Mouse (Mus musculus): ENCODE measurements at regions not wholly inside any gene's neighbourhood (a gene's known extent, or its start where the extent isn't known, plus 50 kb on each side); places are given as distances from the start of the nearest gene placed in this dataset.

GRCm38 (mm10) chr14:24793375-24794285, 306.7 kb downstream of the Rps24 start:
- TF ChIP-seq GATA4 (IDR thresholded peaks at IDR 0.05; ENCODE audit: insufficient replicate concordance, low read length), result no peak

- TF ChIP-seq GATA4 (IDR thresholded peaks at IDR 0.05; ENCODE audit: insufficient replicate concordance, low read length), result no peak
These were observed 307.5 kb downstream of the Rps24 start for GRCm38 (mm10) chr14:24794359-24794845.

GRCm38 (mm10) chr14:24797494-24797893, 310.6 kb downstream of the Rps24 start:
- TF ChIP-seq GATA4 (IDR thresholded peaks at IDR 0.05; ENCODE audit: insufficient replicate concordance, low read length), result no peak

- TF ChIP-seq GATA4 (IDR thresholded peaks at IDR 0.05; ENCODE audit: insufficient replicate concordance, low read length), result no peak
These were observed 311.1 kb downstream of the Rps24 start for GRCm38 (mm10) chr14:24798066-24798465.

- TF ChIP-seq GATA4 (IDR thresholded peaks at IDR 0.05; ENCODE audit: insufficient replicate concordance, low read length), result no peak
These were observed 316.2 kb downstream of the Rps24 start for GRCm38 (mm10) chr14:24803001-24803655.

GRCm38 (mm10) chr14:24807061-24807460, 320.1 kb downstream of the Rps24 start:
- no peak for TF ChIP-seq GATA4 (IDR thresholded peaks at IDR 0.05; ENCODE audit: insufficient replicate concordance, low read length)

- TF ChIP-seq GATA4 (IDR thresholded peaks at IDR 0.05; ENCODE audit: insufficient replicate concordance, low read length), result no peak
These were observed 336.1 kb downstream of the Rps24 start for GRCm38 (mm10) chr14:24822876-24823567.

- TF ChIP-seq GATA4 (IDR thresholded peaks at IDR 0.05; ENCODE audit: insufficient replicate concordance, low read length), result no peak
These were observed 337.4 kb downstream of the Rps24 start for GRCm38 (mm10) chr14:24824351-24824750.

- TF ChIP-seq GATA4 (IDR thresholded peaks at IDR 0.05; ENCODE audit: insufficient replicate concordance, low read length), result no peak
These were observed 338.9 kb downstream of the Rps24 start for GRCm38 (mm10) chr14:24825722-24826386.

GRCm38 (mm10) chr14:24826471-24827337, 339.8 kb downstream of the Rps24 start:
- TF ChIP-seq GATA4 (IDR thresholded peaks at IDR 0.05; ENCODE audit: insufficient replicate concordance, low read length), result no peak

GRCm38 (mm10) chr14:24827381-24828031, 340.6 kb downstream of the Rps24 start:
- TF ChIP-seq GATA4 (IDR thresholded peaks at IDR 0.05; ENCODE audit: insufficient replicate concordance, low read length), result no peak

GRCm38 (mm10) chr14:24829001-24829400, 342.1 kb downstream of the Rps24 start:
- TF ChIP-seq GATA4 (IDR thresholded peaks at IDR 0.05; ENCODE audit: insufficient replicate concordance, low read length), result no peak

GRCm38 (mm10) chr14:24833211-24833610, 346.3 kb downstream of the Rps24 start:
- no peak for TF ChIP-seq GATA4 (IDR thresholded peaks at IDR 0.05; ENCODE audit: insufficient replicate concordance, low read length)
